Mouse (Mus musculus) megakaryocyte, adult 5-6 weeks (primary cell): ENCODE data around the gene Tango6. TPM values are rescaled to one million over a fixed set of nuclear protein-coding genes. Genes with fewer than 3 reads are reported as not detected.

Source experiments
- ATAC-seq: 2 replicates; pipeline ENCODE4 v1.8.0; 2016; ENCODE audit warnings: mild to moderate bottlenecking, inconsistent platforms; ENCODE audit not compliant: poor library complexity, severe bottlenecking
- total RNA-seq, 2 experiments: library from RNA; stranded (forward) in 1 of 2; stranded (reverse) in 1 of 2; fragments of 153-499, 151-499 nt in 1 of 2; fragments of 221-1000, 200-1000 nt in 1 of 2; gene quantifications; 2 replicates each; pipeline versions ENCODE4 v1.2.3 to v1.2.4; 2015 to 2017

Gene Tango6
- total RNA-seq (2015) (2.5 and 3.5 TPM in 2 replicates), total RNA-seq (2017) (3.6 and 6.1 TPM in 2 replicates)

DNA sequence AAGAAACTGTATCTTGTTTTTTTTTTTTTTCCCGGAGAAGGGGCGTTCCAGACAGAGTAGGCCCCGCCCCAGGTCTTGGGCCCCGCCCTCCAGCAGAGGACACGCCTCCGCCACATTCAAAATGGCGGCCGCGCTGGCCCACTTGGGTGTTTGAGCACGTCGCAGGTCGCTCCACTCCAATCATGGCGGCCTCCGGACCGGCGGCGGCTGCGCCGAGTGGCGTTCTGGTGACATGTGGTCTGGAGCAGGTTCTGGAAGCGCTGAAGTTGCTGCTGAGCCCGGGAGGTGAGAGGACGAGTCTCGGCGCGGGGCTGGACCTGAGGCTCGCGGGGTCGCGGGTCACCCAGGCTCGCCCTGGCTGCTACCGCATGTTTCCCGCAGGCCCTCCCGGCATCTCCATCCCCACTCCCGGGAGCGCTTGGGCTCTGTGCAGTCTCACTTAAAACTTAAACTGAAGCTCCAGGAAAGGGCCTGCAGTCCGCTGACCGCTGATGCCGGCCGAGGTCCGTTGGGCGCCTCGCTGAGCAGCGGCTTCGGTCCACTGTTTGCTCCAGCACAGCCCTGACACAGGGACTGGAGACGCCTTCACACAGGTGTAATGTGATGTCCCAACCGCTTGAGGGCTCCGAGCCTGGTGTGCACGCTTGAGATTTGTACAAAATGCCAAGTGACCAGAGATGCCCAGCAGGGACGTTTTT, at the start of gene Tango6:
Gene Tango6 (plus strand): TSS at position 98 of the 698 bp plus-strand sequence.
- peak; percentile 94 for ATAC-seq

DNA sequence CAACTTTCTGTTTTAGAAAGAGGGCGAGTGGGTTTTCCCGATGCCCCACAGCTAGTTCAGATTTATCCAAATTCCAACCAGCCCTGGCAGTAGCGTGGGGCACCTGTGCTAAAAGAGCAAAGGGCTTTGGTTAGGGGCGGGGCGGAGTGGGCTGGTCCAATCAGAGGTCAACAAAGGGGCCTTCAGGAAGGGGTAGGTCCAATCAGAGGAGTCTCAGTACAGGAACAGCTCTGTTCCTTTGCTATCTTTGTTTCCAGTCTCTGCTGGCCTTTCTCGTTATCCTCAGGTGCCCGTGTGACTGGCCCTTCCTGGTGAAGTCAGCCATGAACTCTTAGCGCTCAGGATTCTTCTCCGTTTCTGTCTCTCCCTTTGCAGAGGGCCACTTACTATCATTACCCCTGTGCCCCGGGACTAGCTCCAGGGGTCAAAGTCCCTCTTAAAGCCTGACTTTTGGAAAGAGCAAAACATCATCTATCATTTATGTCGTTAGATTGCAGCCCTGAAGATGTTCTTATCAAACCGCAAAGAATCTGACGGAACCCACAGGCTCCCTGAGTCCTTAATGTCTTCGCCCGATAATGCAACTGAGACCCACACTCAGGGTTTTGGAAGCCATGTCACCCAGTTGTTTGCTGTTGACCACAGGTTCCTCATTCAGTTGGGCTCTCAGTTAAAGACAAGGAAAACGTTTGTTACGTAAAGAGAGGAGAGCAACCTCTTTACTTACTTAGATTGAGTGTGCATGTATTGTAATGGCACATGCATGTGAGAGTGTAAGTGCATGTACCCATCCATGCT, 49.3 kb upstream of the Tango6 start:
- peak; percentile 79 for ATAC-seq

DNA sequence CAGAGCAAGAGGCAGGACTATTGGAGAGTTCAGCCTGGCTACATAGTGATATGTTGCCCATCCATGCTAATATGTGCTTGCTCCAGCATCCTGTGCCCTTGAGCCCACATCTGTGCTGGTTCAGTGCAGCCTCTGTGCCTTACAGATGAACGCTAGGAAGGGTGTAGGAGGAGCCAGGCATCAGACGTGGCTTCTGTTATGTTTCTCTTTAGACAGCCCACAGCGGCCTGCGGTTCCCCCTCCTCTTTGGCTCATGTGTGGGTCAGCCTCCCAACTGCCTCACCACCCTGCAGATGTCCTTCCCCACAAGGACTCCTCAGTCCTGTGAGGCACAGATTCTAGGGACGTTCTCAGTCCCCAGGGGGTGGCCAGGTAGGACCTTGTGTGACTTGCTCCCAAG, 47.6 kb upstream of the Tango6 start:
- peak; percentile 38; the same call in 1 of the 2 replicates for ATAC-seq

DNA sequence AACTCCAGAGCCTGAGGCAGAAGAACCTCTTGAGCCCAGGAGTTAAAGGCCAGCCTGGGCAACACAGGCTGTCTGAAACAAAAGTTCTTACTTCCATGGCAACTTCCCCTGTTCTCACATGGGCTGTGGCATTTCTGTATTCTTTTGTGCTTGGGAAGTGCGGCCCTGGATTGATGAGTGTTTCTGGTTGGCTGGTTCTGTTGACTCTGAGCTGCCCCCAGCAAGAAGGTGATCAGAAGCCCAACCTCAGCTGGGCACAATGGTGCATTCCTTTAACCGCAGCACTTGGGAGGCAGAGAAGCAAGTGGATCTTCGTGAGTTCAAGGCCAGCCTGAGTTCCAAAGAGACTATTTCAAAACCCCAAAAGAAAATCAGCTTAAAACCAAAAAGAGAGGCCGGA, 45.4 kb upstream of the Tango6 start:
- ATAC-seq = no peak

DNA sequence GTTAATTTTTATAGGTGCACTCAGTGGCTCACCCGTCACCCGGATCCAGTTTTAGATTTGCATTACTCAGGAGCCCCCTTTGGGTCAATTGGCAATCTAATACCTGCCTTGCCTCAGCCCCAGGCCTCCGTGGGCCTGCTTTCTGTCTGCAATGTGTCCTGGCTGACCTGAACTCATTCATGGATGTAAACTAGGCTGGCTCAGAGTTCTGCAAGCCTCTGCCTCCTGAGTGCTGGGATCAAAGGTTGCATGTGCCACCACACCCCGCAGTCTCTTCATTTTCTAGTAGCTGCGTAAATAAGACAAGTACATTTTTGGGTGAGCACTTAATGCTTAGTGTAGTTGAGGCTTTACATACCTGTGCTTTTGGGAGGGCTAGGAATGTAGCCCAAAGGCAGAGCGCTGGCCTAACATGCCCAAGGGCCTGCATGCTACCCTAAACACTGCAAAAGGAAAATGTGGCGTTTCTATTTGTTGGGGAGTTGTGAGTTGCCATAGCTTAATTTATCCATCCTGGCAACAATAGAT, 44.0 kb upstream of the Tango6 start:
- no peak for ATAC-seq

DNA sequence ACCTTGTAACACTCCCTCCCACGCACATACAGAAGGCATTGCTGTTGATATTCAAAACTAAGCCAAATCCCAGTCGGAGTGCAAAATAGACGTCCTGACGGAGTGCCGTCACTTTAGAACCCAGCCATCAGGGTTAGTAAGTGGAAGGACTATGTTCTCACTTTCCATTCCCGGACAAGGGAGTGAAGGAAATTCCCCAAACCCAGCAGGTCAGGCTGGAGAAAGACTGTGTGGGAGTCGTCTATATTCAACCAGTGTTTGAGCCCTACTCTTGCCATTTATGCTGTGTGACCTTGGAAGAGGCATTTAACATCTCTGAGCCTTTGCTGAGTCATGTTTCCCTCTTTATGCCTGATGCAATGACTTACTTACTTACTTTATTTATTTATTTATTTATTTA, 42.7 kb upstream of the Tango6 start:
- no peak for ATAC-seq

GRCm38 (mm10) chr8:106640921-106641320, 41.9 kb upstream of the Tango6 start:
- no peak for ATAC-seq

- ATAC-seq = no peak
These were observed 40.7 kb upstream of the Tango6 start for GRCm38 (mm10) chr8:106642172-106642571.

DNA sequence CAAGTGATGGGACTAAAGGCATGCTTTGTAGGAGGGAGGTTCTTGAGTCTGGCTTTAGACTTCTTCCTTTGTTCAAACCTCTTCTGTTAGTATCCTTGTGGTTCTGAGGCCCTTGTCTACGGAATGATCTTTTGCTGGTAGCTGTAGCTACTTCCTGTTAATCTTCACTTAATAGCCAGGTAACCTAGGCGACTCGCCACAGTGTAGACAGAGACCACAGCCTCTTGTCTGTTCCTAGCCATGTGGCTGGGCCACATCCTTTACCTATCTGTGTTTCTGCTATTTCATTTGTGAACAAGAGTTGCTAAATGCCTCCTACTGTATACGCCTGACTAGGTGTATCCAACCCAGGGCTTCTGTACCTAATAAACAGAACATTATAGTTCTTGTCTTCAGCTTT, 39.8 kb upstream of the Tango6 start:
- ATAC-seq = peak; percentile 83

GRCm38 (mm10) chr8:106644957-106645356, 37.9 kb upstream of the Tango6 start:
- no peak for ATAC-seq

DNA sequence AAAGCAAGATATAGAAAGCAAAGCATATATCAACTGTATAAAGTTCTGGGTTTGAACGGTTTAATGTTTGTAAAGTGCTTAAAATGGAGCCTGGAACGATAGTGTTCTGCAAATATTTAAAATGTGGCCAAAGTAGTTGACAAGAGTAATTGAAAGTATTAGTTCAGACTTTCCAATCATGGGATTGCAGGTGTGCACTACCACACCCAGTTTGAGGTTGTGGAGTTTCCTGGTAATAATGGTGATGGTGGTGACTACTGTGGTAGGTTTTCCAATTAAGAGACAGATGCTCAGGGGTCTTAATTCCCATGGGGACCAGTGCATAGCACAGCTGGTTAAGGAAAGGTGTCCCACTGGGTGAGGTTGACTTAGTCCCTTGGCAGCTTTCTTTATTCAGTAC, 36.7 kb upstream of the Tango6 start:
- ATAC-seq = no peak

DNA sequence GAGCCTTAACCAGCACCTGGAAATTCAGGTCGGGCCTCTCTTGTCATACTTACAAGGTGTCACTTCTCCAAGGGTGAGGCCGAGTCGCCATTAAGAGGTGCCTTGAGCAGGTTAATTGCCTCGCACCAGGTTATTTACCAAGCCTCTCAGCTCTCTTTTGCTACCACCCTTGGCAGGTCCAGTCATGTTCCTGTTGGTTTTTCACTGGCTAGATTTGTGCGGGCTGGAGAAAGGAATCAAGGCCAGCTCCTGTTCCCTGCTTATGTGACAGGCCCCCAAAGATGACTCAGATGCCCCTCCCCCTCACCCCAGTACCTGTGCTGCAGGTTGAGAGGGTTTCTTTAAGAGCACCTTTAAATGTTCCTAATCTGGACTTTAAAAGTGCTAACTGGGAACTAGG, 36.1 kb upstream of the Tango6 start:
- ATAC-seq = no peak

DNA sequence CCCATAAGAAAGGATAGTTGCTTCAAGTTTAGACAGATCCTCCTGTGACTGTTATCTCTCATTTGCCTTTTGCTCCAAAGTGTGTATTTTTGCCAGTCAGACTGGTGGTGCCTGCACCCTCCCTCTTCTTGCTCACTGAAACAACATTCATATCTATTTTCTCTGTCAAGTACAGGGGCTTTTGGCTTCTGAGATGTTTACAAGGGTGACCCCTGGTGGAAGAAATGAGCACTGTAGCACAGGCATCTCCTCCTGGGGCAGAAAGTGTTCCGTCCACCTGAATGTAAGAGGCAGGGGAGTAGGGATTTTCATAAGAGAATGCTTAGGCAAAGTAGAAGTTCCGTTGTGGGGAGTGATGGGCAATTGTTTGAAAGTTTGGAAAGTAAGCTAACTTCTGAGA, 35.5 kb upstream of the Tango6 start:
- ATAC-seq = peak; percentile 70

GRCm38 (mm10) chr8:106648421-106648820, 34.4 kb upstream of the Tango6 start:
- ATAC-seq = no peak

DNA sequence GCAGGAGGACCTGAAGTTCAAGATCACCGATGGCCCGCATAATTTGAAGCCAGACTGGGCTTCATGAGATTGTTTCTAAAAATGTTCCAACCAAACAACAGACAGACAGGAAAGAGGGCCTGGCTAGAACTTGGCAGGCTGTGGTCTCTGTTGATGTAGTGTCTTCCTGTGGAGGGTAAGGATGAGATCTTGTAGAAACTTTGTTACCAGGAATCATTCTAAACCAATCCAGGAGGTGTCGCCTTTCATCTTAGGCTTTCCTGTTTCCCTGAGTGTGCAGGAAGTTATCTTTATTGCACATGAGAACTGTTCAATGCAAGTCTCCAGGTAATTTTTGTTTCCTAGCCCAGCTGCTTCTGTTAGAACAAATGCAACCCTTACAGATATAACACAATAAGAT, 30.9 kb upstream of the Tango6 start:
- ATAC-seq = no peak

DNA sequence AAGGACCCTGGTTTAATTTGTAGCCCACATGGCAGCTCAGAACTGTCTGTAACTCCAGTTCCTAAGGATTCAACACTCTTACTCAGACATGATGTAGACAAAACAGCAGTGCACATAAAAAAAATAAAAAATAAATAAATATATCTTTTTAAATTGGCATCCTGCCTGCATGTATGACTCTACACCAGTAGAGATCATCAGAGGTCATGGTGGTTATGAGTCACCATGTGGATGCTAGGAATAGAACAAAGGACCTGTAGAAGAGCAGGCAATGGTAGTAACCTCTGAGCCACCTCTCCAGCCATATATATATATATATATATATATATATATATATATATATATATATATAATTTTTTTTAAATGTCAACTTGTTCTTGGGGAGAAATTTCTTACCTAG, 26.8 kb upstream of the Tango6 start:
- no peak for ATAC-seq

- no peak for ATAC-seq
These were observed 10.1 kb upstream of the Tango6 start for GRCm38 (mm10) chr8:106672786-106673185.

DNA sequence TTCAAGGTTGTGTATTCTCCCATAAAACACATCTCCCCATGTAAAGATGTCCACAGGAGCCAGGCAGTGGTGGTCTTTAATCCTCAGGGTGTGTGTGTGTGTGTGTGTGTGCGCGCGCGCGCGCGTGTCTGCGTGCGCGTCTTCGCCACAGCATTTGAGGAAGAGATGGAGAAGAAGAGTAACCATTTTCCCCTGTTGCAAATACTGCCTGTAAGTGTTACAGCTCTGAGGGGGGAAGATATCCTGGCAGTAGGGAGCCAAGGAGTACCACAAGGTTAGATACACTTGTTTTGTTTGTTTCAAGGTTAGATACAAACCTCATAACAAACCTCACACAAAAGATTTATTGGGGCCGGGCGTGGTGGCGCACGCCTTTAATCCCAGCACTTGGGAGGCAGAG, 8.6 kb upstream of the Tango6 start:
- no peak for ATAC-seq

- ATAC-seq = peak; percentile 43
These were observed 8.0 kb upstream of the Tango6 start for GRCm38 (mm10) chr8:106674894-106675293.

- ATAC-seq = no peak
These were observed 1.5 kb downstream of the Tango6 start for GRCm38 (mm10) chr8:106684387-106684786.

- ATAC-seq = peak; percentile 46
These were observed 4.6 kb downstream of the Tango6 start for GRCm38 (mm10) chr8:106687479-106687878.

GRCm38 (mm10) chr8:106697748-106698248, 14.9 kb downstream of the Tango6 start:
- ATAC-seq = no peak
